Mouse (Mus musculus) midbrain, embryonic 13.5 days (tissue): Measurements from ENCODE around the gene Pkn1. TPM values are rescaled to one million over a fixed set of nuclear protein-coding genes. Genes with fewer than 3 reads are reported as not detected.

ENCODE experiments used
- ATAC-seq: fragments of 200-750 bp; cut with Nextera tagmentation; 2 replicates; pipeline ENCODE4 v1.8.0; 2017; ENCODE audit warnings: mild to moderate bottlenecking, moderate TSS enrichment, moderate library complexity
- H3K27ac ChIP-seq: fragments of 300-500 bp; sonication (generic); 2 replicates; pipeline ENCODE4 v1.5.1; 2015; ENCODE audit warnings: inconsistent platforms, mild to moderate bottlenecking, moderate library complexity
- H3K27me3 ChIP-seq: fragments of 300-500 bp; sonication (generic); 2 replicates; pipeline ENCODE4 v1.6.1; 2015; ENCODE audit warnings: mild to moderate bottlenecking, inconsistent platforms
- H3K36me3 ChIP-seq: fragments of 300-500 bp; sonication (generic); 2 replicates; pipeline ENCODE4 v1.6.1; 2015; ENCODE audit warnings: mild to moderate bottlenecking, inconsistent platforms
- H3K4me1 ChIP-seq: fragments of 300-500 bp; sonication (generic); replicated peaks from 2 replicates; pipeline ENCODE4 v1.6.1; 2015; ENCODE audit warnings: inconsistent platforms
- H3K4me2 ChIP-seq: fragments of 300-500 bp; sonication (generic); replicated peaks from 2 replicates; pipeline ENCODE4 v1.6.1; 2015; ENCODE audit warnings: moderate library complexity, mild to moderate bottlenecking, inconsistent platforms
- H3K4me3 ChIP-seq: fragments of 300-500 bp; sonication (generic); replicated peaks from 2 replicates; pipeline ENCODE4 v1.5.1; 2015; ENCODE audit warnings: mild to moderate bottlenecking, inconsistent platforms
- H3K9ac ChIP-seq: fragments of 300-500 bp; sonication (generic); replicated peaks from 2 replicates; pipeline ENCODE4 v1.6.1; 2015; ENCODE audit warnings: mild to moderate bottlenecking, inconsistent platforms
- H3K9me3 ChIP-seq: fragments of 300-500 bp; sonication (generic); 2 replicates; pipeline ENCODE4 v1.6.1; 2016; ENCODE audit warnings: mild to moderate bottlenecking, inconsistent platforms
- WGBS: fragments of 180-500 bp; shearing (Covaris S2); methylation state at CpG from one replicate; pipeline ENCODE4 v1.1.7; 2015; 5-methylcytosine and 5-hydroxymethylcytosine counted together
- polyA plus RNA-seq: library from polyadenylated mRNA; unstranded; fragments of >200 nt; fragmentation: Nextera tagmentation; extraction: Ambion mirVana; gene quantifications from 2 replicates; pipeline ENCODE4 v1.2.1, GENCODE M21; 2015

Gene Pkn1
- polyA plus RNA-seq, 1 experiment from 2014 or later = 23.3 TPM

DNA sequence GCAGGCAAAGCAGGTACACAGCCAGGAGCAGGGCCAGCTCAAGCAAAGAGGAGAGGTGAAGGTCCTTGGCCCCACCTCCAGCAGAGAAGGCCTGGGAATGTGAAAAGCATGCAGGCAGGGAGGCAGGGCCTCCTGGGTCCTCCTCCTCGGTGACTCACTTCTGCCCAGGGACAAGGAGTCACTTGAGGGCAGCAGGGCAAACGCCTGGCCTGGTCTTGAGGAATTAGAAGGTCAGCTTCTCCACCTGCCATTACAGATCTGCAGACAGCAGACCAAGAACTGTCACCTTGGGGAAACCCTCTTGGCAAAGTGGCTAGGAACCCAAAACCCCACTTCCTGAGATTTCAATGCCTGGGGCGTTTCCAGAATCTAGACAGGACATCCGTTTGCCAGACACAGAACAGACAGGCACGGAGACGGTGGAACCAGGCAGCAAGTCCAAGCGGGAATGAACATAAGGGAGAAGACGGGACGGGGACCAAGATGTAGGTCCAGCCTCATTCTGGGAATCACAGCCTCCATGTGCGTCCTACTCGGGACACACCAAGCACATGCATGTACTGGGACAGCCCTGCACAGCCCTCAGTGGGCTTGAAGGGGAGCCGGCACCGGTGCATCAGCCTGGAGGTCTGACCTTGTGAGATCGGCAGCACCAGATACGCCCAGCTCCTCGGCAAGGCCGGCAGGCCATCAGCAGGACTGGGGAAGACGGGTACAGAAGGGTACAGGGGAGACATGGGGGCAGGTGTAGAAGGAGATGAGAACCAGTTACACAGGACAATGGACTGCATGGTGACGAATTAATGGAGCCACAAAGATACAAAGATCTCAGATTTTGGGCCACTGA lies 1.4 kb downstream of the Pkn1 start:
- peaks cover 27% of the 10 kb centered on the region for H3K4me1 ChIP-seq
- WGBS = 68% methylated on average over 19 of the region's 19 CpGs
- no peaks in the 10 kb centered on the region for H3K27me3 ChIP-seq
- peak overlapping the region; percentile 93 for H3K4me3 ChIP-seq
- H3K27ac ChIP-seq = 0 out of 2 replicates have a peak overlapping the region, but pooled peaks have one; percentile 19
- ATAC-seq = peak; percentile 28; the same call in 1 of the 2 replicates
- no peaks in the 10 kb centered on the region for H3K9me3 ChIP-seq
- peak overlapping the region; percentile 96 for H3K4me2 ChIP-seq
- peaks cover 2% of the 10 kb centered on the region for H3K36me3 ChIP-seq
- peak overlapping the region; percentile 95 for H3K9ac ChIP-seq

DNA sequence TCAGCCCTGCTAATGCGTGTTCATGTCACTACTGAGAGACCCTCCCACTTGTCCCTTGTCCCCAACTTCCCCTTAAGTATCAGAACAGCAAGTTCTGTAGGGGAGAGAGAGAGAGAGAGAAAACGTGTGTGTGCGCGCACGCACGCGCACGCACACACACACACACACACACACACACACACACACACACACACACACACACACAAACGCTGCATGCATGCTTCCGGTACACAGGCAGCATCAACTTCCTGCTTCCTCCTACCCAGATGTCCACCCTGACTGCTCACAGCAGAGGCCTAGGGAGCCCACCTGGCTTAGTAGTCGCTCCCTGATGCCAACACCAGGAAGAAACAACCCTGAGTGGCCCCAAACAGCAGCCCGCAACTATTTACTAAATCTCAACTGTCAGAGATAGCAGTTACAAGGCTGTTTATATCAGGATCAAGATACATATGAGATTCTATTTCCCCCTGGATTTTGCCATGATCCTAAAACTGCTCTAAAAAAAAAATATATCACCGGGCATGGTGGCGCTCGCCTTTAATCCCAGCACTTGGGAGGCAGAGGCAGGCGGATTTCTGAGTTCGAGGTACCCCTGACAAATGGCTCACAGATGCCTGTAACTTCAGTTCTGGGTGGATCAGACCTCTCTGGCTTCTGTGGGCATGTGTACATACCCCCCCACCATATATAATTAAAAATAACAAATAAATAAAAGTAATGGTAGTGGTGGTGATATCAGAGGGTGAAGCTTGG lies 3.5 kb downstream of the Pkn1 start:
- Histone ChIP-seq H3K27me3 (no peaks in the 10 kb centered on the region), H3K36me3 (peaks cover 23% of the 10 kb centered on the region), H3K4me3 (no peak overlapping the region), H3K4me2 (no peak overlapping the region), H3K9me3 (no peaks in the 10 kb centered on the region), H3K27ac (no peak overlapping the region), H3K4me1 (peaks cover 27% of the 10 kb centered on the region), H3K9ac (no peak overlapping the region)
- 89% methylated on average over 10 of the region's 17 CpGs for WGBS
- ATAC-seq = no peak

DNA sequence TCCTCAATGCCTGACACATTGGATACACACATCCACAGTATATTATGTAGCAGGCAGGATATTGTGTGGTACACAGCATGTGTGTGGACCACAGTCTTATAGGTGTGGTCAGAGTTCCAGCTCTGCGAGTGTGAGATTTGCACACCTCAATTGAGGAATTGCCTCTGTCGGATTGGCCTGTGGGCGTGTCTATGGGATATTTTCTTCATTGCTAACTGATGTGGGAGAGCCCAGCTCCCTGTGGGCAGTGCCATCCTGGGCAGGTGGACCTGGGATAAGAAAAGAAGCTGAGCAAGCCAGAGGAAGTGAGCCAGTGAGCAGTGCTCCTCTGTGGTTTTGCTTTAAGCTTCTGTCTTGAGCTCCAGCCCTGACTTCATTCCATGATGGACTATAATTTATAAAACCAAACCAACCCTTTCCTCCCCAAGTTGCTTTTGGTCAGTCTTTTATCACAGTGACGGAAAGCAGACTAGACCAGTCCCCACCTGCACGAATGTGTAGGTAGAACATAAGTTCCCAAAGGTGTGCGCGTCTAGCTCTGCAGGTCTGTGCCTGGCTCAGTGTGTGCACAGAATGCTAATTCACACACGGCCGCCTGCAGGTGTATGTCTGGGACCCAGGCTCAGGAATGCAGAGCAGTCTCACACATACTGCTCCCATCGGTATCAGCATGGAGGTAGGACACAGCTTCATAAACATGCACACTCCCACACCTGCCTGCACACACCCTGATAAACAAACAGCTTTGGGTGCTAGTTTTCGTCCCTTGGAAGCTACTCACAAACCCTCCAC lies 4.4 kb downstream of the Pkn1 start:
- 88% methylated on average over 11 of the region's 11 CpGs for WGBS
- Histone ChIP-seq H3K27ac (no peak overlapping the region), H3K9me3 (no peaks in the 10 kb centered on the region), H3K4me1 (peaks cover 20% of the 10 kb centered on the region), H3K9ac (0 out of 2 replicates have a peak overlapping the region, but pooled peaks have one; percentile 19), H3K36me3 (peaks cover 32% of the 10 kb centered on the region), H3K4me3 (no peak overlapping the region), H3K27me3 (no peaks in the 10 kb centered on the region), H3K4me2 (no peak overlapping the region)
- no peak for ATAC-seq

DNA sequence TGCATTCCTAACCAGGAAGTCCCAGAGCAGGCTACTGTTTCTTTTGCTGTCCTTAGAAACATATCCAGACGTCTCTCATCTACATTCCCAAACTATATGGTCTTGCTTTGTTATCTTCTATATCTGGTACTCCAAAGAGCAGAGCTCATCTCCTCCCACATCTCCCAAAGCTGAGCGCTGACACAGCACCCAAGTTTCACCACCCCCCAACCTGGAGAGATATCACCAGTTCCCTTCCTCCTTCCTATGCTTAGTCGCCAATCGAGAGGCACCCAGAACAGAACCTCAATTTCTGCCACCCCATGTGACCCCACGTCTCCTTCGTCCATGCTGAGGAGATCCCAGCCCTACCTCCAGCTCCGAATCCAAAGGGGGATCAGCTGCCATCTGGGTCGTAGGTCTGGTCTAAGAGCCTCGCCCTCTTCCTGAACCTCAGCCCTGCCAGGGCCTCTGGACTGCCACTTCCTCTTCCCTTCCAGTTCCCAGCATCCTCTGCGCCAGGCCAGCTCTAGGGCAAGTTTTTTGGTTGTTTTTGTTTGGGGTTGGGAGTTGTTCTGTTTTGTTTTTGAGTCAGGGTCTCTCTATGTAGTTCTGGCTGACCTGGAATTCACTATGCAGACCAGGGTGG lies 5.3 kb downstream of the Pkn1 start:
- no peak overlapping the region for H3K27ac ChIP-seq
- H3K36me3 ChIP-seq = peaks cover 35% of the 10 kb centered on the region
- ATAC-seq = no peak
- H3K4me2 ChIP-seq = no peak overlapping the region
- no peak overlapping the region for H3K4me3 ChIP-seq
- no peak overlapping the region; the same call in 1 of the 2 replicates for H3K9ac ChIP-seq
- no peaks in the 10 kb centered on the region for H3K9me3 ChIP-seq
- no peaks in the 10 kb centered on the region for H3K27me3 ChIP-seq
- peaks cover 16% of the 10 kb centered on the region for H3K4me1 ChIP-seq
- WGBS = 88% methylated on average over 10 of the region's 10 CpGs

- ATAC-seq = no peak
- H3K4me3 ChIP-seq = no peak overlapping the region
- no peaks in the 10 kb centered on the region for H3K27me3 ChIP-seq
- H3K9me3 ChIP-seq = no peaks in the 10 kb centered on the region
- H3K36me3 ChIP-seq = peaks cover 68% of the 10 kb centered on the region
- H3K27ac ChIP-seq = no peak overlapping the region
- no peak overlapping the region for H3K4me2 ChIP-seq
- no peaks in the 10 kb centered on the region for H3K4me1 ChIP-seq
- no peak overlapping the region for H3K9ac ChIP-seq
- WGBS = 91% methylated on average over 6 of the region's 6 CpGs
Observed at GRCm38 (mm10) chr8:83689264-83689663, 9.7 kb downstream of the Pkn1 start.

DNA sequence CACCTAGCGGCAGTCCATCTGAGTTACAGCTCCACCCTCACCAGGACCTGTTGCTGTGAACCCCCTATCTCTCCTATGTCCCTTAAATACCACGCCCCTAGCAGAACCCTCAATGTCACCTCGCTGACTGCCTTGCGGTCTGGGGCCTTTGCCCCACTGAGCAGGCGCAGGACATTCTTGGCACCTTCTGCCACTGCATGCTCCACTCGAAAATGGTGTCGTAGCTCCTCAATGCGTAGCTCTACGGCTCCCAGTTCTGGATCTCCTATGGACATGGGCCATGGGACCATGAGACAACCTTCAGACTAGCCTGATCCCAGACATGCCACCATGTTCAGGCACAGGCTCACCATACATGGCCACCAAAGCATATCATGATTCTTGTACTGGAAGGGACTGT lies 14.5 kb downstream of the Pkn1 start:
- Histone ChIP-seq H3K27ac (no peak overlapping the region), H3K27me3 (no peaks in the 10 kb centered on the region), H3K4me1 (no peaks in the 10 kb centered on the region), H3K9me3 (no peaks in the 10 kb centered on the region), H3K9ac (no peak overlapping the region), H3K4me3 (no peak overlapping the region), H3K4me2 (no peak overlapping the region), H3K36me3 (peaks cover 82% of the 10 kb centered on the region)
- 94% methylated on average over 9 of the region's 9 CpGs for WGBS
- ATAC-seq = no peak

- Histone ChIP-seq H3K9me3 (no peaks in the 10 kb centered on the region), H3K27me3 (no peaks in the 10 kb centered on the region), H3K4me2 (no peak overlapping the region), H3K4me1 (no peaks in the 10 kb centered on the region), H3K9ac (no peak overlapping the region), H3K36me3 (peaks cover 98% of the 10 kb centered on the region), H3K27ac (no peak overlapping the region), H3K4me3 (no peak overlapping the region)
- WGBS = 34% methylated on average over 6 of the region's 6 CpGs
- ATAC-seq = no peak
Observed at GRCm38 (mm10) chr8:83681099-83681498, 17.9 kb downstream of the Pkn1 start.

GRCm38 (mm10) chr8:83680603-83681002 lies 18.4 kb downstream of the Pkn1 start:
- Histone ChIP-seq H3K27me3 (no peaks in the 10 kb centered on the region), H3K4me3 (no peak overlapping the region), H3K36me3 (peaks cover 98% of the 10 kb centered on the region), H3K9ac (no peak overlapping the region), H3K4me2 (no peak overlapping the region), H3K27ac (no peak overlapping the region), H3K4me1 (no peaks in the 10 kb centered on the region), H3K9me3 (no peaks in the 10 kb centered on the region)
- WGBS = 95% methylated on average over 5 of the region's 5 CpGs
- no peak for ATAC-seq

DNA sequence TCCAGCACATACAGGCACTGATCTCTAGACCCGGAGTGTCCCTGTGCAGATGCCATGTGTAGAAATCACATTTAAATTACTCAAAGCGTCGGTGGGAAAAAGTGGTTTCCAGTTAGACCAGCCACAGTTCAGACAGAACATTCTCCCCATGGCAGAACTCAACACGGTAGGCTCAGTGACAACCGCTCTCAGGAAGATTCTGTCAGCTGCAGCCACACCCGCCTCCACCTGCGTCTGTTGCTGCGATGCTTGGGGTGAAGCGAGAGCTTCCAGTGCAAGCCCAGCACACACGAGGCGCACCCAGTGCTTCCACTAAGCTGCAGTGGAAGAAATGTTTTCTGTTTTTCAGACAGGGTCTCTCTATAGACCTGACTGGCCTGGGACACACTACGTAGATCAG lies 19.1 kb downstream of the Pkn1 start:
- Histone ChIP-seq H3K9ac (no peak overlapping the region), H3K4me1 (no peaks in the 10 kb centered on the region), H3K27me3 (no peaks in the 10 kb centered on the region), H3K27ac (no peak overlapping the region), H3K9me3 (no peaks in the 10 kb centered on the region), H3K4me2 (no peak overlapping the region), H3K4me3 (no peak overlapping the region), H3K36me3 (peaks cover 98% of the 10 kb centered on the region)
- ATAC-seq = no peak
- WGBS = 93% methylated on average over 12 of the region's 12 CpGs

DNA sequence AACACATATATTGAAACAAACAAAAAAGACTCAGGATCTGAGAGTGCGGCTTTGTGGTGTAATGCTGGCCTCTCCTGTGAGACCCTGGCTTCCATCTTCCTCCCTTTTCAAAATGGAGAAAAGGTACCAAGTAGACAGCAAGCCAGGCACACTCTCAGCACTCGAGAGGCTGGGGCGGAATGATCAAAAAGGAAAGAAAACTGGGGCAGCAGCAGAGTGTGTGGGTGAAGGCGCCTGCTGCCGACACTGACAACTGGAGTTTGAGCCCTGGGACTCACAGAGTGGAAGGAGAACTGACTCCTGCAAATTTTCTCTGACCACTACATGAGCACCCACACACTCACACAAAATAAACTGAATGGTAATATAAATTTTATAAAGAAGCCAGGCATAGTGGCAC lies 24.5 kb downstream of the Pkn1 start:
- H3K9me3 ChIP-seq = no peaks in the 10 kb centered on the region
- no peaks in the 10 kb centered on the region for H3K4me1 ChIP-seq
- no peak overlapping the region for H3K4me2 ChIP-seq
- H3K4me3 ChIP-seq = no peak overlapping the region
- 92% methylated on average over 5 of the region's 5 CpGs for WGBS
- no peak for ATAC-seq
- H3K36me3 ChIP-seq = peaks cover 93% of the 10 kb centered on the region
- no peak overlapping the region for H3K9ac ChIP-seq
- no peaks in the 10 kb centered on the region; the same call in 1 of the 2 replicates for H3K27me3 ChIP-seq
- no peak overlapping the region for H3K27ac ChIP-seq

DNA sequence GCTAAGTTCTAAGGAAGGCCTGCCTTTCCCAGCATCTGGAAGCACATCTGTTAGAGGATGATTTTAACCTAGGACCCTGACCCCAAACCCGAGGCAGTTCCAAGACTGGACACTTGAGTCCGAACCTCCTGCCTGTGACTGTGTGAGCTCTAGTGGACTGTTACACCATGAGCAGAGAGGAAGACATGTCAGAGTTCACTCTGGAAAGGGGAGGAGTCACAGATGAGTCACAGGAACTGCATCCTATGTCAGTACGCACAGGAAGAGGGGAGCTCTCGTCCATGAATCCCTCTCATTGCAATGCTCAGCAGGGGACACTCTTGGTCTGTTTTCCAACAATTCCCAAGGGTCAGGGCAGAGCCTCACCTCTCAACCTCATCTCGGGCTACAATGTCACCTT lies 26.0 kb downstream of the Pkn1 start:
- peaks cover 9% of the 10 kb centered on the region for H3K4me1 ChIP-seq
- no peak overlapping the region for H3K4me3 ChIP-seq
- H3K9me3 ChIP-seq = no peaks in the 10 kb centered on the region
- no peak overlapping the region for H3K27ac ChIP-seq
- WGBS = 72% methylated on average over 5 of the region's 5 CpGs
- H3K4me2 ChIP-seq = no peak overlapping the region
- no peak overlapping the region for H3K9ac ChIP-seq
- ATAC-seq = no peak
- peaks cover 4% of the 10 kb centered on the region; the same call in 1 of the 2 replicates for H3K27me3 ChIP-seq
- H3K36me3 ChIP-seq = peaks cover 85% of the 10 kb centered on the region
